Mouse (Mus musculus) heart, adult 2 months (tissue): Measurements from ENCODE around the gene Sfxn4.

Experiments
- CTCF ChIP-seq: fragments of 200-600 bp; IDR thresholded peaks from 2 replicates; pipeline ENCODE4 v1.8.1; 2022; ENCODE audit warnings: antibody characterized with exemption, mild to moderate bottlenecking, moderate library complexity
- POLR2A ChIP-seq: fragments of 200-500 bp; IDR thresholded peaks from 2 replicates; pipeline ENCODE4 v1.6.1; 2011; ENCODE audit warnings: mild to moderate bottlenecking, low read depth, low read length, control low read depth; ENCODE audit not compliant: insufficient read depth

GRCm38 (mm10) chr19:60872272-60872671, 11.0 kb upstream of the Sfxn4 start:
- TF ChIP-seq CTCF (no peak), POLR2A (no peak)
